Mouse (Mus musculus): ENCODE data around the gene Adap1.

GRCm38 (mm10) chr5:139229716-139230115, 95.7 kb downstream of the Adap1 start:
- TF ChIP-seq CTCF (IDR thresholded peaks at IDR 0.05; ENCODE audit: extremely low read depth, insufficient read depth, low read length) (no peak), POLR2A (IDR thresholded peaks at IDR 0.05; ENCODE audit: extremely low read depth, insufficient read depth, low read length) (no peak)
